Mouse (Mus musculus) embryonic fibroblast, embryonic 13.5 days (primary cell): ENCODE measurements at regions not wholly inside any gene's neighbourhood (a gene's known extent, or its start where the extent isn't known, plus 50 kb on each side); places are given as distances from the start of the nearest gene placed in this dataset.

Source experiments
- CTCF ChIP-seq: IDR thresholded peaks from 2 replicates; pipeline ENCODE4 v1.5.1; 2011; ENCODE audit warnings: mild to moderate bottlenecking, control low read depth, low read length, moderate library complexity, borderline replicate concordance; ENCODE audit not compliant: insufficient read depth
- POLR2A ChIP-seq: IDR thresholded peaks from 2 replicates; pipeline ENCODE4 v1.6.1; 2011; ENCODE audit warnings: low read depth, mild to moderate bottlenecking, control low read depth, low read length, moderate library complexity

GRCm38 (mm10) chr3:151386103-151386502 lies 51.6 kb upstream of the Adgrl4 start:
- no peak for TF ChIP-seq POLR2A
- TF ChIP-seq CTCF: no peak
